Mouse (Mus musculus) lung, embryonic 16.5 days (tissue): ENCODE data around the gene Pcgf2. TPM values are rescaled to one million over a fixed set of nuclear protein-coding genes. Genes with fewer than 3 reads are reported as not detected.

ENCODE experiments used
- ATAC-seq: fragments of 200-750 bp; cut with Nextera tagmentation; 2 replicates; pipeline ENCODE4 v1.8.0; 2017; ENCODE audit warnings: low read depth, mild to moderate bottlenecking, moderate library complexity
- H3K27ac ChIP-seq: fragments of 300-500 bp; sonication (generic); 2 replicates; pipeline ENCODE4 v1.5.1; 2014; ENCODE audit warnings: mild to moderate bottlenecking, control low read depth, low read length
- H3K27me3 ChIP-seq: fragments of 300-500 bp; sonication (generic); 2 replicates; pipeline ENCODE4 v1.6.1; 2014; ENCODE audit warnings: low read depth, low read length, mixed read lengths; ENCODE audit not compliant: control insufficient read depth, insufficient read depth
- H3K36me3 ChIP-seq: fragments of 300-500 bp; sonication (generic); 2 replicates; pipeline ENCODE4 v1.6.1; 2014; ENCODE audit warnings: low read length; ENCODE audit not compliant: control insufficient read depth, insufficient read depth
- H3K4me1 ChIP-seq: fragments of 300-500 bp; sonication (generic); replicated peaks from 2 replicates; pipeline ENCODE4 v1.6.1; 2014; ENCODE audit warnings: low read length, mixed read lengths; ENCODE audit not compliant: control insufficient read depth, insufficient read depth
- H3K4me2 ChIP-seq: fragments of 300-500 bp; sonication (generic); 2 replicates; pipeline ENCODE4 v1.6.1; 2014; ENCODE audit warnings: low read depth, low read length, control low read depth
- H3K4me3 ChIP-seq: fragments of 300-500 bp; sonication (generic); 2 replicates; pipeline ENCODE4 v1.5.1; 2014; ENCODE audit warnings: mild to moderate bottlenecking, low read length, control low read depth
- H3K9ac ChIP-seq: fragments of 300-500 bp; sonication (generic); 2 replicates; pipeline ENCODE4 v1.6.1; 2014; ENCODE audit warnings: low read length, control low read depth
- H3K9me3 ChIP-seq: fragments of 300-500 bp; sonication (generic); 2 replicates; pipeline ENCODE4 v1.6.1; 2016; ENCODE audit warnings: low read length; ENCODE audit not compliant: control insufficient read depth
- WGBS: fragments of 180-500 bp; shearing (Covaris S2); extraction: QIAGEN DNeasy Blood & Tissue Kit; methylation state at CpG from one replicate; pipeline ENCODE4 v1.1.7; 2014; 5-methylcytosine and 5-hydroxymethylcytosine counted together
- polyA plus RNA-seq: library from polyadenylated mRNA; unstranded; fragments of >200 nt; fragmentation: Nextera tagmentation; extraction: Ambion mirVana; gene quantifications from 2 replicates; pipeline ENCODE4 v1.2.1, GENCODE M21; 2015

The Pcgf2 gene
- polyA plus RNA-seq, 1 experiment from 2014 or later: 16.2 TPM

- Histone ChIP-seq H3K9me3 (no peaks in the 10 kb centered on the region), H3K27me3 (peaks cover 7% of the 10 kb centered on the region), H3K4me2 (0 out of 2 replicates have a peak overlapping the region, but pooled peaks have one; percentile 74), H3K36me3 (peaks cover 34% of the 10 kb centered on the region), H3K9ac (no peak overlapping the region), H3K4me3 (no peak overlapping the region; the same call in 1 of the 2 replicates), H3K27ac (no peak overlapping the region), H3K4me1 (peaks cover 47% of the 10 kb centered on the region)
- WGBS: 92% methylated on average over 13 of the region's 13 CpGs
- no peak for ATAC-seq
Observed at GRCm38 (mm10) chr11:97665431-97665830, 34.9 kb downstream of the Pcgf2 start.

- Histone ChIP-seq H3K27me3 (peaks cover 7% of the 10 kb centered on the region), H3K4me2 (peak overlapping the region; percentile 74), H3K4me3 (peak overlapping the region; percentile 87), H3K9ac (peak overlapping the region; percentile 87), H3K4me1 (peaks cover 41% of the 10 kb centered on the region), H3K9me3 (no peaks in the 10 kb centered on the region), H3K27ac (peak overlapping the region; percentile 98; the same call in 1 of the 2 replicates), H3K36me3 (peaks cover 29% of the 10 kb centered on the region)
- 26% methylated on average over 6 of the region's 6 CpGs for whole genome bisulfite sequencing
- ATAC-seq: no peak
Observed at GRCm38 (mm10) chr11:97664771-97665240, 35.5 kb downstream of the Pcgf2 start.

- peak overlapping the region; percentile 87 for H3K9ac ChIP-seq
- H3K36me3 ChIP-seq: peaks cover 26% of the 10 kb centered on the region
Observed at GRCm38 (mm10) chr11:97664339-97664665, 36.0 kb downstream of the Pcgf2 start.

GRCm38 (mm10) chr11:97663528-97664338 lies 36.6 kb downstream of the Pcgf2 start:
- H3K9me3 ChIP-seq: no peaks in the 10 kb centered on the region

More at GRCm38 (mm10) chr11:97664339-97664665, 36.0 kb downstream of the Pcgf2 start:
- no peak for ATAC-seq
- Histone ChIP-seq H3K4me3 (peak overlapping the region; percentile 87), H3K9me3 (no peaks in the 10 kb centered on the region), H3K4me2 (peak overlapping the region; percentile 74), H3K27me3 (peaks cover 7% of the 10 kb centered on the region), H3K4me1 (peaks cover 40% of the 10 kb centered on the region), H3K27ac (peak overlapping the region; percentile 98)
- WGBS: under 1% methylated on average over 6 of the region's 8 CpGs

GRCm38 (mm10) chr11:97662893-97663527 lies 37.3 kb downstream of the Pcgf2 start, which contains the start of gene Mllt6:
Gene Mllt6, plus strand, starts transcription at chr11:97663414.
- H3K36me3 ChIP-seq: peaks cover 19% of the 10 kb centered on the region
- H3K4me3 ChIP-seq: peak within 1 kb of the TSS; percentile 87
- H3K27me3 ChIP-seq: peaks cover 7% of the 10 kb centered on the region
- peak; percentile 56 for ATAC-seq
- H3K9me3 ChIP-seq: no peaks in the 10 kb centered on the region
- 0% methylated on average over 15 of the region's 76 CpGs for WGBS
- H3K27ac ChIP-seq: peak within 1 kb of the TSS; percentile 98
- H3K4me1 ChIP-seq: peaks cover 41% of the 10 kb centered on the region
- H3K4me2 ChIP-seq: peak within 1 kb of the TSS; percentile 74
- H3K9ac ChIP-seq: peak within 1 kb of the TSS; percentile 92

More at GRCm38 (mm10) chr11:97663528-97664338, 36.6 kb downstream of the Pcgf2 start:
- WGBS: 0% methylated on average over 33 of the region's 57 CpGs
- Histone ChIP-seq H3K27ac (peak overlapping the region; percentile 98), H3K9ac (peak overlapping the region; percentile 87), H3K4me2 (peak overlapping the region; percentile 74), H3K36me3 (peaks cover 24% of the 10 kb centered on the region), H3K4me1 (peaks cover 40% of the 10 kb centered on the region), H3K4me3 (peak overlapping the region; percentile 87), H3K27me3 (peaks cover 7% of the 10 kb centered on the region)
- ATAC-seq: peak; percentile 21

GRCm38 (mm10) chr11:97662207-97662892 lies 37.9 kb downstream of the Pcgf2 start:
- ATAC-seq: peak; percentile 18; the same call in 1 of the 2 replicates
- Histone ChIP-seq H3K4me3 (peak overlapping the region; percentile 87), H3K4me2 (peak overlapping the region; percentile 74), H3K9me3 (no peaks in the 10 kb centered on the region), H3K9ac (peak overlapping the region; percentile 92), H3K27ac (peak overlapping the region; percentile 98), H3K36me3 (peaks cover 15% of the 10 kb centered on the region), H3K27me3 (peaks cover 7% of the 10 kb centered on the region), H3K4me1 (peaks cover 41% of the 10 kb centered on the region)
- 2% methylated on average over 21 of the region's 21 CpGs for WGBS

- Histone ChIP-seq H3K4me1 (peaks cover 41% of the 10 kb centered on the region), H3K27ac (peak overlapping the region; percentile 98), H3K4me2 (peak overlapping the region; percentile 74), H3K4me3 (peak overlapping the region; percentile 87), H3K9me3 (no peaks in the 10 kb centered on the region), H3K27me3 (peaks cover 7% of the 10 kb centered on the region), H3K36me3 (peaks cover 12% of the 10 kb centered on the region), H3K9ac (peak overlapping the region; percentile 92)
- ATAC-seq: peak; percentile 16; the same call in 1 of the 2 replicates
- WGBS: 0% methylated on average over 20 of the region's 20 CpGs
Observed at GRCm38 (mm10) chr11:97661648-97662133, 38.6 kb downstream of the Pcgf2 start.

- Histone ChIP-seq H3K9me3 (no peaks in the 10 kb centered on the region), H3K9ac (peak overlapping the region; percentile 92), H3K4me2 (peak overlapping the region; percentile 74), H3K27me3 (peaks cover 7% of the 10 kb centered on the region), H3K36me3 (peaks cover 5% of the 10 kb centered on the region), H3K27ac (peak overlapping the region; percentile 98), H3K4me1 (peaks cover 41% of the 10 kb centered on the region), H3K4me3 (peak overlapping the region; percentile 87)
- 4% methylated on average over 27 of the region's 27 CpGs for WGBS
- no peak for ATAC-seq
Observed at GRCm38 (mm10) chr11:97660734-97661647, 39.3 kb downstream of the Pcgf2 start.
